Mouse (Mus musculus): ENCODE results near the gene Gm7954.
"Not testable (repeated sequence)": the region's sequence is repeated elsewhere in the genome, so short reads cannot be mapped to it uniquely, and the experiment has no call there.

Gene Gm7954

DNA sequence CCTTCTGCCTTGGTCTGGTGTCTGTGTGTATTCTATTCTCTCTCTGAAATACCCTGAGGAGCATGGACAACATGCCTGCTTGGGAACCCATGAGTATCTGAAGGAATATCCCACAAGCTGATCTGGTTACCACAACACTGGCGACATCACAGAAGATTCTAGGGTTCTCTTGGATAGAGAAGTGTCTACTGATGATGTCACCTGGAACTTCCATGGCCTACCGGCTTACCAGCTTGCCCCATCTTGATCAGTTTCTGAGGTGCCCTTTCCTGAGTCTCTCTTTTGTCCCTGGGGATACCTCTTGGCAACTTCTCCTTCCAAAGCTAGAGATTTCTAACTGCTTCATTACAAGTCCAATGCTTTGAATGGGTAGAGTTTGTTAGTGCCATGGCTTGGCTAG is at the start of gene Gm7954:
TSS of gene Gm7954 (minus strand) at position 101 of the 400 bp plus-strand sequence.
- not testable (repeated sequence) for DNase-seq (ENCODE audit: low spot score)

DNA sequence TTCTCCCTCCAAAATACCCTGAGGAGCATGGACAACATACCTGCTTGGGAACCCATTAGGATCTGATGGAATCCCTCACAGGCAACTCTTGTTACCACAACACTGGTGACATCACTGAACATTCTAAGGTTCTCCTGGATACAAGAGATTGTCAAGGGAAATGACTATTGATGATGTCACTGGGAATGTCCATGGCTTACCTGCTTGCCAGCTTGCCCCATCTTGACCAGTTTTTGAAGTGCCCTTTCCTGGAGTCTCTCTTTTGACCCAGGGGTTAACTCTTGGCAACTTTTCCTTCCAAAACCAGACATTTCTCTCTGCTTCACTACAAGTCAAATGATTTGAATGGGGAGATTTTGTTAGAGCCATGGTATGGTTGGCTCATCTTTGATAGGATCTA is 36.1 kb upstream of the Gm7954 start, which contains the start of gene Gm3486:
TSS of gene Gm3486 (minus strand) at position 101 of the 400 bp plus-strand sequence.
- not testable (repeated sequence) for DNase-seq (ENCODE audit: low spot score)

DNA sequence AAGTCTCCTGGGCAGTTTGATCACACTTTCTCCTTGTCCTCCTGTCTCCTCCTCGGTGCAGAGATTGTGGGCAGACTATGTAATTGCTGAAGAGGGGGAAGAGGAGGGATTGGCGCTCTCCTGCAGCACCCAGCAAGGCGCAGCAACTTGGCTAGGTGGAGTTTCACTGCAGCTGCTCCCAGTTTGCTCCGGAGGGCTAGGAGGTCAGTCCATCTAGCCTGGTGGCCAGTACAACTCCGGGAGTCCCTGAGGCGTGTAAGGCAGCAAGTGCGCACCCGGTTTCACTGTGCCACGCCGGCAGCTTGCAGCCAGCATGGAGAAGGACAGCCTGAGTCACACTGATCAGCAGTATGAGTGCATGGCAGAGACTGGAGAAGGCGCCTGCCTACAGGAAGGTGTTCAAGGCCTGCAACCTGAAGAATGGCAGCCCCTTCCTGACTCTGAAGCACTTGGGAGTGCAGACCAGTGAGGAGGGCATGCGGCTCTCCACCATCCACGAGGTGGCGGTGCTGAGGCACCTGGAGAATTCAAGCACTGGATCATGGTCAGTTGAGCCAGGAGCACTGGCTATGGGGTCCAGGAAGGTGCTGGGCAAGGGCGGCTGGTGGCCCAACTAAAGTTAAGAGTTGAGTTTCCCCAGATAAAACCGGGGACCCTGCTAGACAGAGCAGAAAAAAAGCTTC is 27.8 kb downstream of the Gm7954 start:
- not testable (repeated sequence) for DNase-seq (ENCODE audit: low spot score)

DNA sequence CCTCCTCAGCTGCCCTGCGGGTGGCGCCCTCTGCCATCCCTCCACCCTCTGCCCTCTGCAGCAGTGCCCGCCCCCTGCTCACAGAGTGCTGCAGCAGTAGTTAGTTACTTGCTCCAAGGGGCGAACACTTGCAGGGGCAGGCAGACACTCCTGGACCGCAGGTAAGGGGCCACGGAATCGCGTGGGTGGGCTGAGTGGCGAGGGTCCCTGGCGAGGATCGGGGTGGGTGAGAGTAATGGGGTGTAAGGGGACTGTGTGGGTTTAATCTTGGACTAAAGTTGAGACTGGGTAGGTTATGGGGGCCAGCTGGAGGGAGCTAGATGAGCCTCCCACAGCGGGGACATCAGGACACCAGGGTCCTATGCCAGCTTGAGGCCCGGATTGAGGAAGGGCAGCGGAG is 28.6 kb downstream of the Gm7954 start:
- not testable (repeated sequence) for DNase-seq (ENCODE audit: low spot score)

DNA sequence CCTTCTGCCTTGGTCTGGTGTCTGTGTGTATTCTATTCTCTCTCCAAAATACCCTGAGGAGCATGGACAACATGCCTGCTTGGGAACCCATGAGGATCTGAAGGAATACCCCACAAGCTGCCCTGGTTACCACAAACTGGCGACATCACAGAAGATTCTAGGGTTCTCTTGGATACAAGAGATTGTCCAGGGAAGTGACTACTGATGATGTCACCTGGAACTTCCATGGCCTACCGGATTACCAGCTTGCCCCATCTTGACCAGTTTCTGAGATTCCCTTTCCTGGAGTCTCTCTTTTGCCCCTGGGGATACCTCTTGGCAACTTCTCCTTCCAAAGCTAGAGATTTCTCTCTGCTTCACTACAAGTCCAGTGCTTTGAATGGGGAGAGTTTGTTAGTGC is 45.1 kb downstream of the Gm7954 start, which contains the start of gene Gm6482:
TSS of gene Gm6482 (minus strand) at position 101 of the 400 bp plus-strand sequence.
- not testable (repeated sequence) for DNase-seq (ENCODE audit: low spot score)

Measured in layer of hippocampus, adult 11-12 months (tissue).